Mouse (Mus musculus): Measurements from ENCODE around the gene Pdlim5.

DNA sequence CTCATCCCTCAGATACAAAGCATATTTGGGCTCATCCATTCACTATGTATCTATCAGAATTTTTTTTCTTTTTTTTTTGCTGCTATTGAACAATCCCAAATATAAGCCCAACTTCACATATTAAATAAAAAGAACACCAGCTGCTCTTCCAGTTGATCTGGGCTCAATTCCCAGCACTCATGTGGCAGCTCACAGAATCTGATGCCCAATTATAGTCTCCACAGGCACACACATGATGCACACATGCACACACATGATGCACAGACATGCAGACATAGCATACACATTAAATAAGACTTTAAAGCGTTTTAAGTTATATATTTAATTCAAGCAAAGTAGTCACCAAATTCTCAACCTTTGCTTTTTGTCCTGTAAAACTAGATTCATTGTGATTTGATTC lies 62.0 kb downstream of the Pdlim5 start:
- TF ChIP-seq CTCF (IDR thresholded peaks at IDR 0.05; ENCODE audit: extremely low read depth, insufficient read depth, insufficient read length, insufficient replicate concordance) (no peak), POLR2A (IDR thresholded peaks at IDR 0.05; ENCODE audit: low read depth, low read length) (no peak)
